Mouse (Mus musculus): Measurements from ENCODE around the gene Eno2. TPM values are rescaled to one million over a fixed set of nuclear protein-coding genes. Genes with fewer than 3 reads are reported as not detected.

Eno2 gene
- polyA plus RNA-seq, 1 experiment from 2014 or later = 9.8 TPM

- ATAC-seq (ENCODE audit: insufficient read depth, low FRiP score) = peak; percentile 26
- peak overlapping the region; percentile 98 for H3K9ac ChIP-seq (ENCODE audit: low read length)
- peaks cover 32% of the 10 kb centered on the region for H3K4me1 ChIP-seq (ENCODE audit: control insufficient read depth, insufficient read depth, low read length)
- peak overlapping the region; percentile 82 for H3K4me2 ChIP-seq (ENCODE audit: low read depth, low read length)
- H3K36me3 ChIP-seq (ENCODE audit: control insufficient read depth, insufficient read depth, low read length) = no peaks in the 10 kb centered on the region
- no peaks in the 10 kb centered on the region for H3K9me3 ChIP-seq (replicated peaks; ENCODE audit: control insufficient read depth, low read length)
- peak overlapping the region; percentile 95 for H3K27ac ChIP-seq (ENCODE audit: low read length)
- H3K4me3 ChIP-seq (replicated peaks; ENCODE audit: low read length) = peak overlapping the region; percentile 70
- H3K27me3 ChIP-seq (ENCODE audit: control insufficient read depth, insufficient read depth, low read length) = no peaks in the 10 kb centered on the region
- WGBS = 35% methylated on average over 5 of the region's 5 CpGs
Observed at GRCm38 (mm10) chr6:124757909-124758848, 11.3 kb downstream of the Eno2 start.

- H3K4me1 ChIP-seq (ENCODE audit: control insufficient read depth, insufficient read depth, low read length) = peaks cover 32% of the 10 kb centered on the region
- no peaks in the 10 kb centered on the region for H3K27me3 ChIP-seq (ENCODE audit: control insufficient read depth, insufficient read depth, low read length)
- peak overlapping the region; percentile 98 for H3K9ac ChIP-seq (ENCODE audit: low read length)
- H3K9me3 ChIP-seq (replicated peaks; ENCODE audit: control insufficient read depth, low read length) = no peaks in the 10 kb centered on the region
- H3K4me3 ChIP-seq (replicated peaks; ENCODE audit: low read length) = peak overlapping the region; percentile 70
- peak overlapping the region; percentile 95 for H3K27ac ChIP-seq (ENCODE audit: low read length)
- H3K36me3 ChIP-seq (ENCODE audit: control insufficient read depth, insufficient read depth, low read length) = no peaks in the 10 kb centered on the region
- no peak for ATAC-seq (ENCODE audit: insufficient read depth, low FRiP score)
- peak overlapping the region; percentile 82 for H3K4me2 ChIP-seq (ENCODE audit: low read depth, low read length)
- WGBS = 7% methylated on average over 5 of the region's 5 CpGs
Observed at GRCm38 (mm10) chr6:124757351-124757880, 12.1 kb downstream of the Eno2 start.

GRCm38 (mm10) chr6:124756652-124757350 lies 12.7 kb downstream of the Eno2 start:
- peaks cover 32% of the 10 kb centered on the region for H3K4me1 ChIP-seq (ENCODE audit: control insufficient read depth, insufficient read depth, low read length)
- peak overlapping the region; percentile 98 for H3K9ac ChIP-seq (ENCODE audit: low read length)
- peak overlapping the region; percentile 70 for H3K4me3 ChIP-seq (replicated peaks; ENCODE audit: low read length)
- no peaks in the 10 kb centered on the region for H3K27me3 ChIP-seq (ENCODE audit: control insufficient read depth, insufficient read depth, low read length)
- ATAC-seq (ENCODE audit: insufficient read depth, low FRiP score) = peak; percentile 84
- 1% methylated on average over 52 of the region's 54 CpGs for WGBS
- no peaks in the 10 kb centered on the region for H3K36me3 ChIP-seq (ENCODE audit: control insufficient read depth, insufficient read depth, low read length)
- H3K27ac ChIP-seq (ENCODE audit: low read length) = peak overlapping the region; percentile 95
- no peaks in the 10 kb centered on the region for H3K9me3 ChIP-seq (replicated peaks; ENCODE audit: control insufficient read depth, low read length)
- H3K4me2 ChIP-seq (ENCODE audit: low read depth, low read length) = peak overlapping the region; percentile 82

- H3K4me2 ChIP-seq (ENCODE audit: low read depth, low read length) = peak within 1 kb of the TSS; percentile 82
- peak within 1 kb of the TSS; percentile 98 for H3K9ac ChIP-seq (ENCODE audit: low read length)
- H3K4me3 ChIP-seq (replicated peaks; ENCODE audit: low read length) = peak within 1 kb of the TSS; percentile 70
- ATAC-seq (ENCODE audit: insufficient read depth, low FRiP score) = peak; percentile 67
- H3K36me3 ChIP-seq (ENCODE audit: control insufficient read depth, insufficient read depth, low read length) = no peaks in the 10 kb centered on the region
- peaks cover 32% of the 10 kb centered on the region for H3K4me1 ChIP-seq (ENCODE audit: control insufficient read depth, insufficient read depth, low read length)
- under 1% methylated on average over 77 of the region's 100 CpGs for WGBS
- H3K27me3 ChIP-seq (ENCODE audit: control insufficient read depth, insufficient read depth, low read length) = no peaks in the 10 kb centered on the region
- H3K27ac ChIP-seq (ENCODE audit: low read length) = peak within 1 kb of the TSS; percentile 95
- no peaks in the 10 kb centered on the region for H3K9me3 ChIP-seq (replicated peaks; ENCODE audit: control insufficient read depth, low read length)
Observed at GRCm38 (mm10) chr6:124755831-124756595, 13.5 kb downstream of the Eno2 start, which contains the start of the genes Gm45234 and Atn1. Gene Gm45234, minus strand, starts transcription at chr6:124756021. Gene Atn1, minus strand, starts transcription at chr6:124756524.

- Histone ChIP-seq H3K4me3 (replicated peaks; ENCODE audit: low read length) (peak overlapping the region; percentile 70), H3K4me2 (ENCODE audit: low read depth, low read length) (peak overlapping the region; percentile 82), H3K4me1 (ENCODE audit: control insufficient read depth, insufficient read depth, low read length) (peaks cover 32% of the 10 kb centered on the region), H3K9me3 (replicated peaks; ENCODE audit: control insufficient read depth, low read length) (no peaks in the 10 kb centered on the region), H3K9ac (ENCODE audit: low read length) (peak overlapping the region; percentile 98), H3K27me3 (ENCODE audit: control insufficient read depth, insufficient read depth, low read length) (no peaks in the 10 kb centered on the region), H3K27ac (ENCODE audit: low read length) (peak overlapping the region; percentile 95), H3K36me3 (ENCODE audit: control insufficient read depth, insufficient read depth, low read length) (no peaks in the 10 kb centered on the region)
- no peak for ATAC-seq (ENCODE audit: insufficient read depth, low FRiP score)
- WGBS = 6% methylated on average over 3 of the region's 3 CpGs
Observed at GRCm38 (mm10) chr6:124755306-124755705, 14.2 kb downstream of the Eno2 start.

- no peak overlapping the region for H3K27ac ChIP-seq (ENCODE audit: low read length)
- H3K4me2 ChIP-seq (ENCODE audit: low read depth, low read length) = no peak overlapping the region
- 85% methylated on average over 2 of the region's 2 CpGs for WGBS
- H3K36me3 ChIP-seq (ENCODE audit: control insufficient read depth, insufficient read depth, low read length) = no peaks in the 10 kb centered on the region; the same call in 1 of the 2 replicates
- no peak overlapping the region for H3K4me3 ChIP-seq (replicated peaks; ENCODE audit: low read length)
- no peak overlapping the region for H3K9ac ChIP-seq (ENCODE audit: low read length)
- no peak for ATAC-seq (ENCODE audit: insufficient read depth, low FRiP score)
- H3K4me1 ChIP-seq (ENCODE audit: control insufficient read depth, insufficient read depth, low read length) = peaks cover 28% of the 10 kb centered on the region
- H3K9me3 ChIP-seq (replicated peaks; ENCODE audit: control insufficient read depth, low read length) = no peaks in the 10 kb centered on the region
- H3K27me3 ChIP-seq (ENCODE audit: control insufficient read depth, insufficient read depth, low read length) = no peaks in the 10 kb centered on the region
Observed at GRCm38 (mm10) chr6:124753861-124754260, 15.6 kb downstream of the Eno2 start.

GRCm38 (mm10) chr6:124750405-124750804 lies 19.1 kb downstream of the Eno2 start:
- Histone ChIP-seq H3K9ac (ENCODE audit: low read length) (no peak overlapping the region), H3K9me3 (replicated peaks; ENCODE audit: control insufficient read depth, low read length) (no peaks in the 10 kb centered on the region), H3K4me3 (replicated peaks; ENCODE audit: low read length) (no peak overlapping the region), H3K36me3 (ENCODE audit: control insufficient read depth, insufficient read depth, low read length) (peaks cover 7% of the 10 kb centered on the region; the same call in 1 of the 2 replicates), H3K4me2 (ENCODE audit: low read depth, low read length) (no peak overlapping the region), H3K27ac (ENCODE audit: low read length) (no peak overlapping the region), H3K4me1 (ENCODE audit: control insufficient read depth, insufficient read depth, low read length) (peaks cover 23% of the 10 kb centered on the region), H3K27me3 (ENCODE audit: control insufficient read depth, insufficient read depth, low read length) (no peaks in the 10 kb centered on the region)
- 82% methylated on average over 8 of the region's 8 CpGs for WGBS
- ATAC-seq (ENCODE audit: insufficient read depth, low FRiP score) = no peak
